Mouse (Mus musculus) G1E (cell line): ENCODE data around the gene Plcd1.

ENCODE experiments used
- CTCF ChIP-seq: IDR thresholded peaks from 2 replicates; pipeline ENCODE4 v1.5.1; 2012; ENCODE audit warnings: low read depth, low read length, inconsistent platforms, mixed read lengths
- GATA1 ChIP-seq: IDR thresholded peaks from 2 replicates; pipeline ENCODE4 v1.6.1; 2012; ENCODE audit warnings: borderline replicate concordance, low read length, inconsistent platforms, mixed read lengths
- GATA2 ChIP-seq: IDR thresholded peaks from 2 replicates; pipeline ENCODE4 v1.6.1; 2012; ENCODE audit warnings: low read depth, low read length, inconsistent platforms, borderline replicate concordance
- POLR2AphosphoS5 ChIP-seq: IDR thresholded peaks from 2 replicates; pipeline ENCODE4 v1.6.1; 2012; ENCODE audit warnings: low read depth, low read length, inconsistent platforms; ENCODE audit not compliant: insufficient replicate concordance
- TAL1 ChIP-seq: conservative IDR thresholded peaks from 2 replicates; pipeline ENCODE4 v1.6.1; 2012; ENCODE audit warnings: low read depth, low read length, inconsistent platforms, mixed read lengths

- TF ChIP-seq CTCF (no peak), GATA1 (no peak), TAL1 (no peak), POLR2AphosphoS5 (no peak), GATA2 (no peak)
These were observed 1.6 kb downstream of the Plcd1 start for GRCm38 (mm10) chr9:119091581-119092310.
